Mouse (Mus musculus) kidney, embryonic 16.5 days (tissue): Measurements from ENCODE around the gene Bmpr1a. TPM values are rescaled to one million over a fixed set of nuclear protein-coding genes. Genes with fewer than 3 reads are reported as not detected.
A peak's percentile ranks its signal among the peaks of the same experiment; 100 is the strongest.

Source experiments
- ATAC-seq: fragments of 200-750 bp; cut with Nextera tagmentation; 2 replicates; pipeline ENCODE4 v1.8.0; 2017; ENCODE audit warnings: moderate TSS enrichment; ENCODE audit not compliant: low FRiP score, low TSS enrichment
- H3K27ac ChIP-seq: fragments of 300-500 bp; sonication (generic); 2 replicates; pipeline ENCODE4 v1.5.1; 2014; ENCODE audit warnings: low read length
- H3K27me3 ChIP-seq: fragments of 300-500 bp; sonication (generic); 2 replicates; pipeline ENCODE4 v1.6.1; 2014; ENCODE audit warnings: low read length, control low read depth, mixed read lengths; ENCODE audit not compliant: insufficient read depth
- H3K36me3 ChIP-seq: fragments of 300-500 bp; sonication (generic); 2 replicates; pipeline ENCODE4 v1.6.1; 2014; ENCODE audit warnings: low read length, control low read depth, mixed read lengths; ENCODE audit not compliant: insufficient read depth
- H3K4me1 ChIP-seq: fragments of 300-500 bp; sonication (generic); 2 replicates; pipeline ENCODE4 v1.6.1; 2014; ENCODE audit warnings: low read length, control low read depth, mixed read lengths; ENCODE audit not compliant: insufficient read depth
- H3K4me2 ChIP-seq: fragments of 300-500 bp; sonication (generic); replicated peaks from 2 replicates; pipeline ENCODE4 v1.6.1; 2014; ENCODE audit warnings: low read depth, low read length
- H3K4me3 ChIP-seq: fragments of 300-500 bp; sonication (generic); 2 replicates; pipeline ENCODE4 v1.5.1; 2014; ENCODE audit warnings: mild to moderate bottlenecking, low read length
- H3K9ac ChIP-seq: fragments of 300-500 bp; sonication (generic); replicated peaks from 2 replicates; pipeline ENCODE4 v1.6.1; 2014; ENCODE audit warnings: low read length
- H3K9me3 ChIP-seq: fragments of 300-500 bp; sonication (generic); 2 replicates; pipeline ENCODE4 v1.6.1; 2016; ENCODE audit warnings: low read length, control low read depth
- WGBS: fragments of 180-500 bp; shearing (Covaris S2); extraction: QIAGEN DNeasy Blood & Tissue Kit; methylation state at CpG from one replicate; pipeline ENCODE4 v1.1.7; 2014; 5-methylcytosine and 5-hydroxymethylcytosine counted together
- polyA plus RNA-seq: library from polyadenylated mRNA; unstranded; fragments of >200 nt; fragmentation: Nextera tagmentation; extraction: Ambion mirVana; gene quantifications from 2 replicates; pipeline ENCODE4 v1.2.1, GENCODE M21; 2015

The Bmpr1a gene
- polyA plus RNA-seq, 1 experiment from 2014 or later, result 38.5 TPM

DNA sequence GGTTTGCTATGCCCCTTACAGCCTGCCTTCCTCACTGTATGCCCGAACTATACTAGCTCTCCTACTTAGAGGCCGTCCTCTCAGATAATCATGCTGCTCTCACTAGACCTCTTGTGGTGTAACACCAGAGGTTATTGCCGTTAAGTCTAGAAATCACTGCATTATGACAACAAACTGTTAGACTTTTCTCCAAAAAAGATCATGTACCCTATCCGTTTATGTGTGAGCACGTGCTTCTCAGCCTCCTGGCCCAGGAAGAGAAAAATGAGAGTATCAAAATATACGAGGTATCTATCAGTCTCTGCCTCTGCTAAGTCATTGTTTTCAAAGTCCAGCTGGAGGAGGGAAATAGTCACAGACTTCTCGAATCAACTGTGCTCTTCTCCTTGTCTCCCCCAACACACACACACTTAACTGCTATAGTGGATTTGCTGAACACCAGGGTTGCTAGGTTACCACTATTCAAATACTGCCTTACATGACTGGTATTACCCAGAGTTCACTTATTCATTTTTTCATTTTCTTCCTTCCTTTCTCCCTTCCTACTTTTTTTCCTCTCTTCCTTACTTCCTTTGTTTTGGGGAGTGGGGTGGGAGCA lies 5.8 kb upstream of the Bmpr1a start:
- H3K36me3 ChIP-seq, result no peaks in the 10 kb centered on the region
- 26% methylated on average over 7 of the region's 7 CpGs for WGBS
- H3K4me1 ChIP-seq, result peaks cover 8% of the 10 kb centered on the region
- no peak overlapping the region for H3K9ac ChIP-seq
- no peak overlapping the region for H3K27ac ChIP-seq
- H3K9me3 ChIP-seq, result no peaks in the 10 kb centered on the region
- no peak for ATAC-seq
- no peak overlapping the region for H3K4me3 ChIP-seq
- H3K27me3 ChIP-seq, result no peaks in the 10 kb centered on the region; the same call in 1 of the 2 replicates
- H3K4me2 ChIP-seq, result no peak overlapping the region

DNA sequence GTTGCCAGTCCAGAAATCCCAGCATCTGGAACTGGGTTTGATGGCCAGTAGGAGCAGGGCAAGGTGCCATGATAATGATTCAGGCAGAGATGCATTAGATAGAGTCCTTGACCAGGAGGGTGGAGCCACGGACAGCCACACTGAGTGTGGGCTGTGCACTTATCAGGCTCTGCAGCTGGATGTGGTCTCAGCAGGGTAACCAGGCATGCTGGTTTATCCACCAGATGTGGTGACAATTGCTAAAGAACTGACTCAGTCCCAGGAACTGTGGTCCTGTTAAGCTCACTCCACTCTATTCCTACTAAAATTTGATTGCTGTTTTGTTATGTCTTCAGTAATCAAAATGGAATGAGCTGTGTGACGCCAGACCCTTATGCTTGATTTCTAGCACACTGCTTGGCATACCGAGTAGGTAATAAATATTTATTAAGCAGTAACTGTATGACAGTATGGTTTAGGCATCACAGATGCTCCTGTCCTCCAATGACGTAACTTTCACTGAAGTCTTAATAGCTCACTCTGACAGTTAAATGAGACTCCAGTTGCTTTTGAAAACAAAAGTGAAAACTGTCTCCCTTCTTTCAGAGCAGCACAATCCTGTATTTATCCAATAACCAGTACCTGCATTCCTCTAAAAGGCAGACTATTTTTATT lies 5.2 kb upstream of the Bmpr1a start:
- Histone ChIP-seq H3K4me3 (no peak overlapping the region), H3K4me2 (no peak overlapping the region), H3K27me3 (no peaks in the 10 kb centered on the region; the same call in 1 of the 2 replicates), H3K36me3 (no peaks in the 10 kb centered on the region), H3K9me3 (no peaks in the 10 kb centered on the region), H3K27ac (no peak overlapping the region), H3K4me1 (peaks cover 8% of the 10 kb centered on the region), H3K9ac (no peak overlapping the region)
- 41% methylated on average over 4 of the region's 4 CpGs for WGBS
- ATAC-seq, result 0 out of 2 replicates have a peak, but pooled peaks have one; percentile 22

DNA sequence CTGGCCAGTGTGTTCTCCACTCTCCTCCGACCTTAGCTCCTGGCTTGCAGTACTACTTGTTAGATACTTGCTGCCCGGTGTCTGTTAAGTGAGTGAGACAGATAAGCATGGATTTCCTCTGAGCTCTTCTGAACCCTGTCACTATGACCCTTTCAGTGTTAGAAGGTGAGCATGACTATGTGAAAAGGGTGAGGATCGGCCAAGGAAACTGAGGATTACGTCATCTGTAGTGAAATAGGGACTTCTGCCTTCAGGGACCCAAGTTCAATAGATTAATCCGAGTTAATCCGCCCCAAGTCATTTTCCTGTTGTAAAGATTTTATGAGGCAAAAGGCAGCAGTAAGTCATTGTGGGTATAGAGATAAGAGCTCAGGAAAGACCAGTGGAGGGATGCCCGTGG lies 2.2 kb upstream of the Bmpr1a start:
- Histone ChIP-seq H3K4me3 (no peak overlapping the region), H3K4me1 (peaks cover 10% of the 10 kb centered on the region), H3K27me3 (no peaks in the 10 kb centered on the region; the same call in 1 of the 2 replicates), H3K9ac (no peak overlapping the region), H3K27ac (no peak overlapping the region), H3K4me2 (no peak overlapping the region), H3K36me3 (no peaks in the 10 kb centered on the region), H3K9me3 (no peaks in the 10 kb centered on the region)
- 71% methylated on average over 7 of the region's 7 CpGs for WGBS
- ATAC-seq, result no peak

DNA sequence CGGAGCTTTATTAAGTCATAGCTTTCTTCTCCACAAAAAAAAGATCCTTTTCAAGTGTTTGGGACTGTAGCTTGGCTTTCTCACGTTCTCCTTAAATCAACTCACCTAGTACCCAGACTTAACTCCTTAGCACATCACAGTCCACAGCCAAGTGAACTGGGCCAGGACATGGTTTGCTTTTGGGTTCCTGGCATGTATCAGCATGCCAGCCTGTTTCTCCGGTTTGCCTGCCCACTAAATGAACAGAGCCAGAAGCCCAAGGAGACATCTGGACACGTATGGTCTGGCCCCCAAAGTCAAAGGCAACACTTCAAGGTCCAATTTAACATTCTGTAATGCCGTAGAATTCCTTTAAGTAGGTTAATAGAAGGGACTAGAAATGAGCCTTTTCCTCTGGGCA lies 1.2 kb upstream of the Bmpr1a start:
- no peaks in the 10 kb centered on the region for H3K36me3 ChIP-seq
- H3K9me3 ChIP-seq, result no peaks in the 10 kb centered on the region
- 91% methylated on average over 5 of the region's 5 CpGs for WGBS
- no peak overlapping the region for H3K4me3 ChIP-seq
- no peak overlapping the region for H3K9ac ChIP-seq
- no peaks in the 10 kb centered on the region; the same call in 1 of the 2 replicates for H3K27me3 ChIP-seq
- H3K27ac ChIP-seq, result no peak overlapping the region
- H3K4me1 ChIP-seq, result peaks cover 19% of the 10 kb centered on the region
- no peak for ATAC-seq
- H3K4me2 ChIP-seq, result no peak overlapping the region

DNA sequence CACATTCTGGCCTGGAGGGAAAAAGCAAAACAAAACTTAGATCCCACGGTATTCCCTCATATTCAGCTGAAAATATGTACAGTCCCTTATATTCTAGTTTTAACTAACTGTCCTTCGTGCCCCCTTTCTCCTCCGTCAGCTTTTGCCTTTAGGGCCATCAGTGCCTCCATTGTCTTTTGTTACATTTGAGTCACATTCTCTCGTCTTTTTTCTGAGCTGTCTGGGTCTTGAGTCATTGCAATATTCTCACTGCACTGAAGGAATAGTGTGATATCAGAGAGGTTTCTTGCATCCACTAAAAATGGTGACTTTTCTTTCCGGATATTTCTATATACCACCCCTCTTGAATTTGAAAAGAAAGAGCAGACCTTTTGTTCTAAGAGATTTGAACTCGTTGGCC lies 618 bp upstream of the Bmpr1a start:
- WGBS, result 65% methylated on average over 6 of the region's 6 CpGs
- H3K4me3 ChIP-seq, result peak overlapping the region; percentile 91; the same call in 1 of the 2 replicates

DNA sequence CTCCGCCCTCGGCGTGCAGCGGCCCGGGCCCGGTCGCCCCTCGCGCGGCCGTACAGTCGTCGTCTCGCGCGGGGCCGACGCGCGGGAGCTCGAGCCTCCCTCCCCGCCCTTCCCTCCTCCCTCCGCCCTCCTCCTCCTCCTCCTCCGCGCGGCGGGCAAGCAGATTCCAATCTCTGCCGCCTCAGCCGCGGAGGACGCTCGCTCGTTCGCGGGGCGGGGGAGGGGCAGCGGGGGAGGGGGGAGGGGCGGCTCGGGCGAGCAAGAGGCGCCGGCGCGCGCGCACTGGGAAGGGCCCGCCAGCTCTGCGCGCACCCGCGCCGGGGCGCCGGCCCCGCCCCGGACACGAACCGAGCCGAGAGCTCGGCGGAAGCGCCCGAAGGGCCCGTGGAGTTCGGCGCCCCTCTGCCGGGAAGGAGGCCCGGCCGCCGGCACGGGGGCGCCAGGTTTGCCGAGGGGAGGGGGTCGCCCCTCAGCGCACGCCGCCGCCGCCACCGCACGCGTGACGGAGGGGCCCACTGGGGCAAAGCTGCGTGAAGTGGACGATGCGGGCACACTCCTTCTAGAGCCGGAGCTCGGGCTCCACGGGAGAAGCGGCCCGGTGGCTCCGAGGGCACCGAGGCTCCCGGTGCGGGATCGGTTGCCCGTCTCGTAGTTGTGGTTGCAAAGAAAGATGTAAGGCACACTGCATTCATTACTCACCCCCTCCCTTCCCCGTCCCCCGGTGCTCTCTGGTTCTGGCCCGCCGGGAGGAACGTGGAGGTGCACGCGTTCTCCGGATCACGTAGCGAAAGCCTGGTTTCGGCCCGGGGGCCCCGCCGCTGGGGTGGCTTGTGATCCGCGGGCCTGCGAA lies 441 bp downstream of the Bmpr1a start:
- ATAC-seq, result peak; percentile 93
- H3K36me3 ChIP-seq, result no peaks in the 10 kb centered on the region
- WGBS, result under 1% methylated on average over 78 of the region's 115 CpGs
- no peaks in the 10 kb centered on the region; the same call in 1 of the 2 replicates for H3K27me3 ChIP-seq
- peaks cover 19% of the 10 kb centered on the region for H3K4me1 ChIP-seq
- H3K9ac ChIP-seq, result peak overlapping the region; percentile 99
- peak overlapping the region; percentile 69 for H3K4me2 ChIP-seq
- no peaks in the 10 kb centered on the region for H3K9me3 ChIP-seq
- peak overlapping the region; percentile 91 for H3K4me3 ChIP-seq
- peak overlapping the region; percentile 98 for H3K27ac ChIP-seq

More for the DNA sequence above, 618 bp upstream of the Bmpr1a start:
- Histone ChIP-seq H3K4me2 (peak overlapping the region; percentile 69), H3K36me3 (no peaks in the 10 kb centered on the region), H3K4me1 (peaks cover 22% of the 10 kb centered on the region), H3K9ac (peak overlapping the region; percentile 42; the same call in 1 of the 2 replicates), H3K27ac (peak overlapping the region; percentile 45; the same call in 1 of the 2 replicates), H3K9me3 (no peaks in the 10 kb centered on the region), H3K27me3 (no peaks in the 10 kb centered on the region; the same call in 1 of the 2 replicates)
- ATAC-seq, result no peak

DNA sequence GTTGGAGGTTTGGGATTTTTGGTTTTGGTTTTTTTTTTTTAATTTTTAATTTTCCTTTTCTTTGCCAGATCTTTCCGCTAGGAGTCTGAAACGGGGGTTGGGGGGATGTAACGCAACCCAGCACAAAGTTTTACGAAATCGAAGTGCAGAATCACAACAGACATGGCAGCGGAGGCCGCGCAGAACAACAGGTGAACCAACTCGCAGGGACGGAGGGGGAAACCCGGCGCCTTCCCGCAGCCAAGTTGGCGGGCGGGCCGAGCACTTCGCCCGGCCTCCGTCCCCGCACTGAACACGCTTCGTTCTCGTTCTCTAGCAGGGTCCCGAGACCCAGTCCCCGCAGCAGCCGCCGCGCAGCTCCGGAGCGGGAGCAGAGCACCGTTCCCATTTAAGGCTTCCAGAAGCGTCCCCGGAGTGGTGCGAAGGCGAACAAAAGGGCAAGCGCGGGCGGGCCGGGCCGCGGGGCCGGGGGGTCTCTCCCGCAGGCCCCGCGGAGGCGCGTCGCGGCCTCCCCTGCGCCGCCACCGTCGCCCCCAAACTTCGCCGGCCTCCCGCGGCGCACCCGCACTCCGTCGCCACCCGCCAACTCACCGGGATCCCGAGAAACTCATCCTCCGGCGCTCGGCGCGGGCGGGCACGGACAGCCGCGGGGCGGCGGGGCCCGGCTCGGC lies 1.2 kb downstream of the Bmpr1a start:
- H3K4me1 ChIP-seq, result peaks cover 23% of the 10 kb centered on the region
- WGBS, result 0% methylated on average over 67 of the region's 77 CpGs
- H3K4me2 ChIP-seq, result peak overlapping the region; percentile 69
- peak; percentile 20; the same call in 1 of the 2 replicates for ATAC-seq
- H3K27ac ChIP-seq, result peak overlapping the region; percentile 98
- no peaks in the 10 kb centered on the region for H3K36me3 ChIP-seq
- peak overlapping the region; percentile 99 for H3K9ac ChIP-seq
- no peaks in the 10 kb centered on the region for H3K9me3 ChIP-seq
- H3K27me3 ChIP-seq, result no peaks in the 10 kb centered on the region; the same call in 1 of the 2 replicates
- H3K4me3 ChIP-seq, result peak overlapping the region; percentile 91

DNA sequence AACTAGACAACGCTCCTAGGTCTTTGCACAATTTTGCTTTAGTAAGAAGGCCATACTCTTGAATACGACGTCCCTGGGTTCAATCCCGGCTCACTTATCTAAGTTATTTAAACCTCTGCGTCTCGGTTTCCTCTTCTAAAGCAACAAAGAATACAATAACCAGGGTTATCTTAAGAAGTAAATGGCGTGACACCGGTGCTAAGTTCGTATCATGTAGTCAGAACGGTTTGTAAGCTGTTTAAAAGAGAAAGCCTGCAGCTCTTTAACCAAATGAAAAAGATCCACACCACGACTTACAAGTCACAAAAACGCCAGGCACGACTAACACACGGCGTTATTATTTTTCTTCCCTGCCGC lies 1.7 kb downstream of the Bmpr1a start:
- ATAC-seq, result no peak
- H3K27ac ChIP-seq, result peak overlapping the region; percentile 98
- 0% methylated on average over 16 of the region's 16 CpGs for WGBS
- peak overlapping the region; percentile 99 for H3K9ac ChIP-seq
- no peaks in the 10 kb centered on the region for H3K9me3 ChIP-seq
- no peaks in the 10 kb centered on the region; the same call in 1 of the 2 replicates for H3K27me3 ChIP-seq
- no peaks in the 10 kb centered on the region for H3K36me3 ChIP-seq
- peak overlapping the region; percentile 69 for H3K4me2 ChIP-seq
- H3K4me3 ChIP-seq, result peak overlapping the region; percentile 91
- peaks cover 23% of the 10 kb centered on the region for H3K4me1 ChIP-seq

DNA sequence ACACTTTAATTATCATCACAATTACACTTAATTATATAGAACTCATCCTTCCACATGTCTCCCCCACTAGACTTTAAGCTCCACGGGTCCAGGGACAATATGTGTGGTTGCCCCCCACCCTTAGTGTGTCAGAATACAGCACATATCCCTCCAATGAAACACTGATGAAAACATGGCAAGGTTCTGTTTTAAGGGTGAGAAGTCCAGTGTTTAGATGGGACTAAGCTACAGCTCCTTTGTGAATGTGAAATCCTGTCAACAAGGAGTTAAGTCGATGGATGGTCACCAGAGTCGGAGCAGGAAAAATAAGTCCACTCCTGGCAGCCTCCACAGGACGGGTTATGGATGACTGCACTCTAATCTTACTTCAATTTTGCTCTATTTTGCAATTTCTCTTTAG lies 2.8 kb downstream of the Bmpr1a start:
- Histone ChIP-seq H3K36me3 (no peaks in the 10 kb centered on the region), H3K4me2 (peak overlapping the region; percentile 69), H3K4me3 (peak overlapping the region; percentile 91), H3K9ac (0 out of 2 replicates have a peak overlapping the region, but pooled peaks have one; percentile 7), H3K4me1 (peaks cover 30% of the 10 kb centered on the region), H3K27me3 (no peaks in the 10 kb centered on the region), H3K9me3 (no peaks in the 10 kb centered on the region), H3K27ac (no peak overlapping the region)
- 5% methylated on average over 4 of the region's 4 CpGs for WGBS
- no peak for ATAC-seq
